Mouse (Mus musculus): Measurements from ENCODE around the gene Npr2. TPM values are rescaled to one million over a fixed set of nuclear protein-coding genes. Genes with fewer than 3 reads are reported as not detected.
A peak's percentile ranks its signal among the peaks of the same experiment; 100 is the strongest.
"Not testable (repeated sequence)": the region's sequence is repeated elsewhere in the genome, so short reads cannot be mapped to it uniquely, and the experiment has no call there.

The Npr2 gene
- 12.7 and 15.4 TPM in 2 replicates for polyA plus RNA-seq (2015; fragmentation: Nextera tagmentation; extraction: Ambion mirVana)

DNA sequence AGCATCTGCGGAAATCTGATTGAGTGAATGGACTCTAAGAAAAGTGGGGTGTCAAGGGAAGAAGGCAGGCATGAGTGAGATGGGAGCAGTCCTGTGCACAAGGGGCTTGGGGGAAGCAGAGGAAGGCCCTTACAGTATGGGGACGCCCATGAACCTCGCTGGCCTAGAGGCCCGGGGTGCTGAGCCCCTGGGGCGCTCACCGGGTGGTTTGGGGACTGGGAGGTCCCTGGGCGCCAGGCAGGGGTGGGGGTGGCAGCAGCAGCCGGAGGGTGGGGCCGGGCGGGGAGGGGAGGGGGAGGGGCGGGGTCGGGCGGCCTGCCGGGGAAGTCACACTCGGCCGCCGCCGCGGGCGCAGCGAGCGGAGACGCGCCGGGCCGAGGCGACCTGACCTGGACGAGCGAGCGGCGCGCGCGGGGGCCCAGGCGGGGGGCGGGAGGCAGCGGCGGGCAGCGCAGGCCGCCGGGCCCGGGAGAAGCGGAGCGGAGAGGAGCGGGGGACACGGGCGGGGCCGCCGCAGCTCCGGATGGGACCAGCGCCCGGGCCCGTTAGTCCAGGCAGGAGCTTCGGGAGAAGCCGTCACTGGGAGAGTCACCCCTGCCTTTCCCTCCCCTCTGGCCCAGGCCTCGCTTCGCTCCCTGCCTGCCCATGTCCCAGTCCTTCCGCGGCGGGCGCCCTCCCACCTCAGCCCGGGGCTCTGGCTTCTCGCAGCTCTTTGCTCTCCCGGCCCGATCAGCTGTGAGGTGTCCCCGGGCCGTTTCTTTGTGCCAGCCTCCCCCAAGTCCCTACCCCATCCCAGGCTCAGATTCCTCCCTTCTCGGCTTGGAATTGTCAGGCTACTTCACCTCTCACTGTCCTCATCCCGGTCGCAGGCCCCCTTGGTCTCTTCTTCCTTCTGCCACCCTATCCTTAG lies at the start of gene Npr2:
Gene Npr2 (plus strand): TSS at position 890 of the 910 bp plus-strand sequence.
- Histone ChIP-seq H3K9ac (replicated peaks) (peak within 1 kb of the TSS; percentile 96), H3K4me3 (peak within 1 kb of the TSS; percentile 71), H3K4me2 (replicated peaks) (peak within 1 kb of the TSS; percentile 86), H3K36me3 (no peaks in the 10 kb centered on the region), H3K27ac (replicated peaks) (peak within 1 kb of the TSS; percentile 82), H3K27me3 (no peaks in the 10 kb centered on the region), H3K9me3 (no peaks in the 10 kb centered on the region), H3K4me1 (peaks cover 29% of the 10 kb centered on the region)
- ATAC-seq (replicated peaks), result peak; percentile 66
- 2% methylated on average over 28 of the region's 70 CpGs for WGBS

DNA sequence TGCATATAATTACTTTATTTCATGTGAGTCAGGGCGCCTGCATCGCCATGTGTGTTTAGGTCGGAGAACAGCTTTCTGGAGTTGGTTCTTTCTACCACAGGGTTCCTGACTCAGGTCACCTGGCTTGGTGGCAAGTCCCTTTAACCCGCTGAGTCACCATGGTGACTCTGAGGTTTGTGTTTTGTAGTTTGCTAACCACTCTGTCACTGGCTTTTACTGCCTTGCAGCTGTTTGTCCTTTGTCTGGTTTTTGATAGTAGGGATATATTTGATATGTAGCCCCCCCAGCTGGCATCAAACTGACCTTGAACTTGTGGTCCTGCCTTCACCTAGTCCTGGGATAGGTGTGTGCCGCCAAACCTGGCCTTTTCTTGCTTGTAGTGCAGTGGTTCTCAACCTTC lies 49.5 kb upstream of the Npr2 start:
- WGBS, result 95% methylated on average over 5 of the region's 5 CpGs
- no peak overlapping the region for H3K4me2 ChIP-seq (replicated peaks)

DNA sequence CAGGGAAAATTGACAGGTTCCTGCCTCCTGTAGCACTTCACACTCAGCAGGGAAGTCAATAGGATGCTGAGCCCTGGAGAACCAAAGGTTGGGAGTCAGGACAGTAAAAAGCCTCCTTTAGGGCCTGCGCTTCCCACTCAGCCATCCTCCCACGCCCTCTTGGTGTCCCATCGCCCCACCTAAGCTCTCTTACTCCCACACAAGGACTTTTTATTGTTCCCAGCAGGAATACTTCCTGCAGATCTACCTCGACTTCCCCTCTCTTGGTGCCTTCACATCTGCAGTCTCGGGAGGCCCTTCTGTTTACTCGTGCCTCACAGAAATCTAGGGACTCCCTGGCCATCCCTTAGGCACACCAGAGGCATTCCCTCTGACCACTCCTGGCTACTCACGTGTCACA lies 48.3 kb upstream of the Npr2 start:
- 85% methylated on average over 7 of the region's 7 CpGs for WGBS

More for the DNA sequence above, 49.5 kb upstream of the Npr2 start:
- no peak overlapping the region for H3K9ac ChIP-seq (replicated peaks)
- H3K27me3 ChIP-seq, result no peaks in the 10 kb centered on the region
- no peaks in the 10 kb centered on the region for H3K9me3 ChIP-seq
- peaks cover 30% of the 10 kb centered on the region for H3K36me3 ChIP-seq
- peaks cover 22% of the 10 kb centered on the region for H3K4me1 ChIP-seq
- ATAC-seq (replicated peaks), result no peak
- H3K27ac ChIP-seq (replicated peaks), result no peak overlapping the region
- H3K4me3 ChIP-seq, result no peak overlapping the region

GRCm38 (mm10) chr4:43584444-43585416 lies 47.0 kb upstream of the Npr2 start, which contains the start of gene Msmp:
TSS of gene Msmp (minus strand) at chr4:43584494.
- H3K9me3 ChIP-seq, result no peaks in the 10 kb centered on the region
- H3K27ac ChIP-seq (replicated peaks), result no peak within 1 kb of the TSS
- WGBS, result 64% methylated on average over 12 of the region's 12 CpGs

More for the DNA sequence above, 48.3 kb upstream of the Npr2 start:
- H3K4me2 ChIP-seq (replicated peaks), result no peak overlapping the region
- ATAC-seq (replicated peaks), result no peak
- H3K27ac ChIP-seq (replicated peaks), result no peak overlapping the region
- H3K9me3 ChIP-seq, result no peaks in the 10 kb centered on the region
- peaks cover 30% of the 10 kb centered on the region for H3K36me3 ChIP-seq
- no peaks in the 10 kb centered on the region for H3K27me3 ChIP-seq
- H3K4me3 ChIP-seq, result no peak overlapping the region
- H3K9ac ChIP-seq (replicated peaks), result no peak overlapping the region
- peaks cover 13% of the 10 kb centered on the region for H3K4me1 ChIP-seq

GRCm38 (mm10) chr4:43585682-43586081 lies 46.1 kb upstream of the Npr2 start:
- no peak for ATAC-seq (replicated peaks)
- Histone ChIP-seq H3K36me3 (peaks cover 30% of the 10 kb centered on the region), H3K4me2 (replicated peaks) (no peak overlapping the region), H3K27ac (replicated peaks) (no peak overlapping the region), H3K4me1 (no peaks in the 10 kb centered on the region), H3K9me3 (no peaks in the 10 kb centered on the region), H3K9ac (replicated peaks) (no peak overlapping the region), H3K4me3 (no peak overlapping the region), H3K27me3 (no peaks in the 10 kb centered on the region)
- 66% methylated on average over 9 of the region's 10 CpGs for WGBS

More at GRCm38 (mm10) chr4:43584444-43585416, 47.0 kb upstream of the Npr2 start, which contains the start of gene Msmp:
- Histone ChIP-seq H3K27me3 (no peaks in the 10 kb centered on the region), H3K4me1 (peaks cover 7% of the 10 kb centered on the region), H3K4me2 (replicated peaks) (no peak within 1 kb of the TSS), H3K9ac (replicated peaks) (no peak within 1 kb of the TSS), H3K4me3 (no peak within 1 kb of the TSS), H3K36me3 (peaks cover 30% of the 10 kb centered on the region)
- no peak for ATAC-seq (replicated peaks)

DNA sequence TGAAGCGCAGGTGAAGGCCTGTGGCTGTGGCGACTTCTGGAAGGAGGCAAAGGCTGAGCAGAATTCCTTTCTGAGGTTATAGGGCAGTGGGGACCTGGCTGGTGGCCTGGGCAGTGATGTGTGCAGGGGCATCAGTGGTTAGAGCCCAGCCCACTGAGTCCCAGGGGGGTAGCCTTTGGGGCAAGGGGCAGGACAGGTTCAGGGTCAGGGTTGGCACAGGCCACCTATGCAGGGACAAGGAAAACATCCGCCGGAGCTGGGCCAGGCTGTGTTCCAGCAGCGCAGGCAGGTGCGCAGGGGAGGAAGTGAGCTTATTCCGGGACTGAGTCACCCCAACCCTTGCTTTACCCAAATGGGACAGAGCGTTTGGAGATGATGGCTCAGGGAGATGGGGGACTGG lies 45.3 kb upstream of the Npr2 start:
- Histone ChIP-seq H3K4me3 (no peak overlapping the region), H3K36me3 (peaks cover 25% of the 10 kb centered on the region), H3K4me2 (replicated peaks) (no peak overlapping the region), H3K27ac (replicated peaks) (no peak overlapping the region), H3K27me3 (no peaks in the 10 kb centered on the region), H3K9me3 (no peaks in the 10 kb centered on the region), H3K9ac (replicated peaks) (no peak overlapping the region), H3K4me1 (no peaks in the 10 kb centered on the region)
- ATAC-seq (replicated peaks), result peak; percentile 36; the same call in 1 of the 2 replicates
- WGBS, result 80% methylated on average over 8 of the region's 8 CpGs

DNA sequence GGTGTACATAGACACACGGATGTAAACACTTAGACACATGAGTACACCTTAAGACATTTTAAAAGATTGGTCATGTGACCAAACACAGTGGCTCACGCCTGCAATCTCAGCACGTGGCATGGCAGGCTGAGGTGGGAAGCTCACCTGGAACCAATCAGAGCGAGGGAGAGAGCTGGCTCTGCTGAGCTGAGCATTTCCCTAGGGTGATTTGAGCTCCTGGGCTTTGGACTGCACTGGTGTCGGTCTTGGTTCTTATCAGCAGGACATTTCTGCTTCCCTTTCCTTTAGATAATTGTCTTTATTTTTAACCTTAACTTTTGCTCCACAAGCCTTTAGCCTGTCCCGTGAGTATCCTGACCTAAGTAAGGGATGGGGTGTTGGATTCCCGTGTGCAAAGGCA lies 44.1 kb upstream of the Npr2 start:
- H3K4me3 ChIP-seq, result no peak overlapping the region
- no peak for ATAC-seq (replicated peaks)

DNA sequence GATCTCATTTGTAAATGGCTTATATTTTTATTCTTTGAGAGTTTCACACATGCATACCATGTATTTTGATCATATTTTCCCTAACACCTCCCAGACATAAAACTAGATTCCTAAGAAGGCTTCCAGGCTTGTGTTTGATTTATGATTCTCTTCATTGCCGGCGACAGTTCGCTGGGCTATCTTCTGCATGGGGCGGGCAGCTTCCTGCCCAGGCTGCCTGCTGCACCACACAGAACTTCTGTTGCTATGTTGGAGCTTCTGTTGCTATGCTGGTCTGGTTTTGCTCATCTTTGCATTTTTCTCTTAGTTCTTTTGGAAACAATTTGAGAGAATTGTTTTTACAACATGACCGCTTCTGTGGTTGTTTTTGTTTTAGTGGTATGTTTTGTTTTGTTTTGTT lies 40.2 kb upstream of the Npr2 start:
- H3K9me3 ChIP-seq, result no peaks in the 10 kb centered on the region
- WGBS, result 86% methylated on average over 5 of the region's 5 CpGs
- no peak overlapping the region for H3K9ac ChIP-seq (replicated peaks)
- H3K27me3 ChIP-seq, result no peaks in the 10 kb centered on the region
- no peak for ATAC-seq (replicated peaks)
- no peak overlapping the region for H3K4me2 ChIP-seq (replicated peaks)
- no peak overlapping the region for H3K27ac ChIP-seq (replicated peaks)
- H3K4me3 ChIP-seq, result no peak overlapping the region
- H3K4me1 ChIP-seq, result no peaks in the 10 kb centered on the region
- no peaks in the 10 kb centered on the region for H3K36me3 ChIP-seq

More for the DNA sequence above, 44.1 kb upstream of the Npr2 start:
- Histone ChIP-seq H3K36me3 (peaks cover 12% of the 10 kb centered on the region), H3K4me2 (replicated peaks) (no peak overlapping the region), H3K4me1 (no peaks in the 10 kb centered on the region), H3K9me3 (no peaks in the 10 kb centered on the region), H3K9ac (replicated peaks) (no peak overlapping the region), H3K27me3 (no peaks in the 10 kb centered on the region), H3K27ac (replicated peaks) (no peak overlapping the region)
- 65% methylated on average over 7 of the region's 7 CpGs for WGBS

- Histone ChIP-seq H3K4me2 (replicated peaks) (no peak overlapping the region), H3K36me3 (no peaks in the 10 kb centered on the region), H3K4me3 (no peak overlapping the region), H3K9me3 (no peaks in the 10 kb centered on the region), H3K4me1 (no peaks in the 10 kb centered on the region), H3K27ac (replicated peaks) (no peak overlapping the region), H3K9ac (replicated peaks) (no peak overlapping the region), H3K27me3 (no peaks in the 10 kb centered on the region)
- no peak for ATAC-seq (replicated peaks)
- 74% methylated on average over 3 of the region's 3 CpGs for WGBS
Observed at GRCm38 (mm10) chr4:43591961-43592360, 39.8 kb upstream of the Npr2 start.

DNA sequence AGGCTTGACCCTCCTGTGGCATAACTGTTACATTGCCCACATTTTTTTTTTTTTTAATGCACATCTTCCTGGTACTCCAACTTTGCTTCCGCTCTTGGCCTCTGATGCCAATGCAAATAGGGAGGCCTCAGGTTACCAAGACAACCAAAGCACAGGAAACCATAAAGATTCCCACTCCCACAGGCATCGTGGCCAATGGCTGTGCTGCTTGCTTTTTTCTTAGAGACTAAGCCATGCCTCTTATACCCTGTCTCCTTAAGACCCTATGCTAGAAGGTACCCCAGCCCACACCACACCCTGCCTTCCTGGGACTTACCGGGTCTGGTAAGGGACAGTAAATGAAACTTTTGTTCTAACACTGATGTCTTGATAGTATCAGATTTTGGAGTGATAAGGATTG lies 38.3 kb upstream of the Npr2 start:
- ATAC-seq (replicated peaks), result no peak
- H3K4me2 ChIP-seq (replicated peaks), result no peak overlapping the region
- 66% methylated on average over 3 of the region's 3 CpGs for WGBS

DNA sequence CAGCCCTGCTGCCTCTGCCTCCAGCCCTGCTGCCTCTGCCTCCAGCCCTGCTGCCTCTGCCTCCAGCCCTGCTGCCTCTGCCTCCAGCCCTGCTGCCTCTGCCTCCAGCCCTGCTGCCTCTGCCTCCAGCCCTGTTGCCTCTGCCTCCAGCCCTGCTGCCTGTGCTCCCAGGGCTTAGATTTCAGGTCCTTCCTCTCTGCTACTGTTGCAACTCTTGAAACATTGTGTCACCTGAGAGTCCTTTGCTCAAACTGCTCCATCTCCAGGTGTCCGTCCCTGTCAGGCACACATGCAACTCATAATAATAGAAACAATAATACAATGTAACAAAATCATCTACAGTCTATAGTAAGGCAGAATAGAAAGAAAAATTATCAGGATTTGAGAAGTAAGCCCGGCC lies 35.1 kb upstream of the Npr2 start:
- not testable (repeated sequence) for H3K4me3 ChIP-seq; ATAC-seq (replicated peaks); H3K36me3 ChIP-seq; H3K9me3 ChIP-seq; H3K27ac ChIP-seq (replicated peaks); H3K4me1 ChIP-seq; H3K9ac ChIP-seq (replicated peaks); H3K4me2 ChIP-seq (replicated peaks); H3K27me3 ChIP-seq
- WGBS, result 78% methylated on average over 2 of the region's 2 CpGs

More for the DNA sequence above, 38.3 kb upstream of the Npr2 start:
- Histone ChIP-seq H3K36me3 (no peaks in the 10 kb centered on the region), H3K27ac (replicated peaks) (no peak overlapping the region), H3K27me3 (no peaks in the 10 kb centered on the region), H3K9ac (replicated peaks) (no peak overlapping the region), H3K4me1 (no peaks in the 10 kb centered on the region), H3K9me3 (no peaks in the 10 kb centered on the region), H3K4me3 (no peak overlapping the region)

GRCm38 (mm10) chr4:43598200-43598599 lies 33.5 kb upstream of the Npr2 start:
- Histone ChIP-seq H3K4me1 (no peaks in the 10 kb centered on the region), H3K9ac (replicated peaks) (no peak overlapping the region), H3K27me3 (no peaks in the 10 kb centered on the region), H3K36me3 (no peaks in the 10 kb centered on the region), H3K9me3 (no peaks in the 10 kb centered on the region), H3K4me3 (no peak overlapping the region), H3K4me2 (replicated peaks) (no peak overlapping the region), H3K27ac (replicated peaks) (no peak overlapping the region)
- no peak for ATAC-seq (replicated peaks)
- 80% methylated on average over 4 of the region's 4 CpGs for WGBS
